Mouse (Mus musculus): ENCODE results near the gene Sfrp4. TPM values are rescaled to one million over a fixed set of nuclear protein-coding genes. Genes with fewer than 3 reads are reported as not detected.
"Not testable (repeated sequence)": the region's sequence is repeated elsewhere in the genome, so short reads cannot be mapped to it uniquely, and the experiment has no call there.

Gene Sfrp4
- 0.08 TPM in 1 of 2 replicates, not detected in the other for polyA plus RNA-seq (2014; fragmentation: Nextera tagmentation; extraction: Ambion mirVana)

- Histone ChIP-seq H3K4me1 (ENCODE audit: control insufficient read depth, insufficient read depth, low read length) (peaks cover 4% of the 10 kb centered on the region; the same call in 1 of the 2 replicates), H3K36me3 (ENCODE audit: control insufficient read depth, insufficient read depth, low read length) (no peaks in the 10 kb centered on the region), H3K4me3 (ENCODE audit: low read depth, low read length) (peak within 1 kb of the TSS; percentile 36), H3K27me3 (ENCODE audit: control insufficient read depth, insufficient read depth, low read length) (peaks cover 9% of the 10 kb centered on the region), H3K27ac (replicated peaks; ENCODE audit: low read depth, low read length) (no peak within 1 kb of the TSS), H3K4me2 (ENCODE audit: low read depth, severe bottlenecking) (peak within 1 kb of the TSS; percentile 74), H3K9me3 (ENCODE audit: control insufficient read depth, low read length) (no peaks in the 10 kb centered on the region), H3K9ac (ENCODE audit: low read length) (peak within 1 kb of the TSS; percentile 43)
- ATAC-seq (ENCODE audit: insufficient number of reproducible peaks, low FRiP score, low TSS enrichment, low read depth) (peak; percentile 69; the same call in 1 of the 2 replicates), DNase-seq (ENCODE audit: low spot score) (peak; percentile 66)
- WGBS, result 2% methylated on average over 25 of the region's 25 CpGs
Observed at GRCm38 (mm10) chr13:19622573-19623227, at the start of gene Sfrp4. TSS of gene Sfrp4 (plus strand) at chr13:19623104.

GRCm38 (mm10) chr13:19574723-19575122 lies 48.2 kb upstream of the Sfrp4 start:
- H3K4me3 ChIP-seq (ENCODE audit: low read depth, low read length); H3K9me3 ChIP-seq (ENCODE audit: control insufficient read depth, low read length); H3K36me3 ChIP-seq (ENCODE audit: control insufficient read depth, insufficient read depth, low read length); DNase-seq (ENCODE audit: low spot score); H3K4me2 ChIP-seq (ENCODE audit: low read depth, severe bottlenecking); H3K27me3 ChIP-seq (ENCODE audit: control insufficient read depth, insufficient read depth, low read length); H3K4me1 ChIP-seq (ENCODE audit: control insufficient read depth, insufficient read depth, low read length); ATAC-seq (ENCODE audit: insufficient number of reproducible peaks, low FRiP score, low TSS enrichment, low read depth); H3K27ac ChIP-seq (replicated peaks; ENCODE audit: low read depth, low read length); H3K9ac ChIP-seq (ENCODE audit: low read length): not testable (repeated sequence)
- 92% methylated on average over 2 of the region's 2 CpGs for whole genome bisulfite sequencing

GRCm38 (mm10) chr13:19575947-19576346 lies 47.0 kb upstream of the Sfrp4 start:
- Histone ChIP-seq H3K36me3 (ENCODE audit: control insufficient read depth, insufficient read depth, low read length) (no peaks in the 10 kb centered on the region), H3K4me2 (ENCODE audit: low read depth, severe bottlenecking) (no peak overlapping the region), H3K27me3 (ENCODE audit: control insufficient read depth, insufficient read depth, low read length) (no peaks in the 10 kb centered on the region), H3K9me3 (ENCODE audit: control insufficient read depth, low read length) (no peaks in the 10 kb centered on the region), H3K4me1 (ENCODE audit: control insufficient read depth, insufficient read depth, low read length) (no peaks in the 10 kb centered on the region), H3K4me3 (ENCODE audit: low read depth, low read length) (no peak overlapping the region), H3K27ac (replicated peaks; ENCODE audit: low read depth, low read length) (no peak overlapping the region), H3K9ac (ENCODE audit: low read length) (no peak overlapping the region)
- DNase-seq (ENCODE audit: low spot score) (no peak), ATAC-seq (ENCODE audit: insufficient number of reproducible peaks, low FRiP score, low TSS enrichment, low read depth) (no peak)
- WGBS, result 84% methylated on average over 3 of the region's 3 CpGs

GRCm38 (mm10) chr13:19590996-19591759 lies 31.7 kb upstream of the Sfrp4 start:
- ATAC-seq (ENCODE audit: insufficient number of reproducible peaks, low FRiP score, low TSS enrichment, low read depth), result no peak
- H3K4me2 ChIP-seq (ENCODE audit: low read depth, severe bottlenecking), result no peak overlapping the region
- no peak overlapping the region for H3K9ac ChIP-seq (ENCODE audit: low read length)
- WGBS, result 84% methylated on average over 3 of the region's 3 CpGs
- DNase-seq (ENCODE audit: low spot score), result no peak
- H3K4me1 ChIP-seq (ENCODE audit: control insufficient read depth, insufficient read depth, low read length), result no peaks in the 10 kb centered on the region
- no peak overlapping the region for H3K27ac ChIP-seq (replicated peaks; ENCODE audit: low read depth, low read length)
- no peak overlapping the region for H3K4me3 ChIP-seq (ENCODE audit: low read depth, low read length)
- no peaks in the 10 kb centered on the region for H3K36me3 ChIP-seq (ENCODE audit: control insufficient read depth, insufficient read depth, low read length)
- H3K27me3 ChIP-seq (ENCODE audit: control insufficient read depth, insufficient read depth, low read length), result no peaks in the 10 kb centered on the region
- no peaks in the 10 kb centered on the region for H3K9me3 ChIP-seq (ENCODE audit: control insufficient read depth, low read length)

GRCm38 (mm10) chr13:19595141-19595540 lies 27.8 kb upstream of the Sfrp4 start:
- DNase-seq (ENCODE audit: low spot score) (no peak), ATAC-seq (ENCODE audit: insufficient number of reproducible peaks, low FRiP score, low TSS enrichment, low read depth) (no peak)
- Histone ChIP-seq H3K4me1 (ENCODE audit: control insufficient read depth, insufficient read depth, low read length) (no peaks in the 10 kb centered on the region), H3K4me2 (ENCODE audit: low read depth, severe bottlenecking) (no peak overlapping the region), H3K9ac (ENCODE audit: low read length) (no peak overlapping the region), H3K27me3 (ENCODE audit: control insufficient read depth, insufficient read depth, low read length) (no peaks in the 10 kb centered on the region), H3K4me3 (ENCODE audit: low read depth, low read length) (no peak overlapping the region), H3K9me3 (ENCODE audit: control insufficient read depth, low read length) (no peaks in the 10 kb centered on the region), H3K27ac (replicated peaks; ENCODE audit: low read depth, low read length) (no peak overlapping the region), H3K36me3 (ENCODE audit: control insufficient read depth, insufficient read depth, low read length) (no peaks in the 10 kb centered on the region)
- WGBS, result 95% methylated on average over 1 of the region's 1 CpGs

GRCm38 (mm10) chr13:19599242-19599641 lies 23.7 kb upstream of the Sfrp4 start:
- Histone ChIP-seq H3K4me1 (ENCODE audit: control insufficient read depth, insufficient read depth, low read length) (no peaks in the 10 kb centered on the region), H3K27me3 (ENCODE audit: control insufficient read depth, insufficient read depth, low read length) (no peaks in the 10 kb centered on the region), H3K27ac (replicated peaks; ENCODE audit: low read depth, low read length) (no peak overlapping the region), H3K9me3 (ENCODE audit: control insufficient read depth, low read length) (no peaks in the 10 kb centered on the region), H3K9ac (ENCODE audit: low read length) (no peak overlapping the region), H3K36me3 (ENCODE audit: control insufficient read depth, insufficient read depth, low read length) (no peaks in the 10 kb centered on the region), H3K4me2 (ENCODE audit: low read depth, severe bottlenecking) (no peak overlapping the region), H3K4me3 (ENCODE audit: low read depth, low read length) (no peak overlapping the region)
- ATAC-seq (ENCODE audit: insufficient number of reproducible peaks, low FRiP score, low TSS enrichment, low read depth) (no peak), DNase-seq (ENCODE audit: low spot score) (no peak)
- WGBS, result 87% methylated on average over 6 of the region's 6 CpGs

- Histone ChIP-seq H3K27ac (replicated peaks; ENCODE audit: low read depth, low read length) (no peak overlapping the region), H3K27me3 (ENCODE audit: control insufficient read depth, insufficient read depth, low read length) (no peaks in the 10 kb centered on the region), H3K9me3 (ENCODE audit: control insufficient read depth, low read length) (no peaks in the 10 kb centered on the region), H3K4me3 (ENCODE audit: low read depth, low read length) (no peak overlapping the region), H3K4me2 (ENCODE audit: low read depth, severe bottlenecking) (no peak overlapping the region), H3K9ac (ENCODE audit: low read length) (no peak overlapping the region), H3K36me3 (ENCODE audit: control insufficient read depth, insufficient read depth, low read length) (no peaks in the 10 kb centered on the region), H3K4me1 (ENCODE audit: control insufficient read depth, insufficient read depth, low read length) (no peaks in the 10 kb centered on the region)
- WGBS, result 67% methylated on average over 1 of the region's 1 CpGs
- DNase-seq (ENCODE audit: low spot score), result no peak
- no peak for ATAC-seq (ENCODE audit: insufficient number of reproducible peaks, low FRiP score, low TSS enrichment, low read depth)
Observed at GRCm38 (mm10) chr13:19602531-19602930, 20.4 kb upstream of the Sfrp4 start.

GRCm38 (mm10) chr13:19603719-19604118 lies 19.2 kb upstream of the Sfrp4 start:
- no peaks in the 10 kb centered on the region for H3K9me3 ChIP-seq (ENCODE audit: control insufficient read depth, low read length)
- no peak overlapping the region for H3K9ac ChIP-seq (ENCODE audit: low read length)
- H3K27me3 ChIP-seq (ENCODE audit: control insufficient read depth, insufficient read depth, low read length), result no peaks in the 10 kb centered on the region
- no peak overlapping the region for H3K4me2 ChIP-seq (ENCODE audit: low read depth, severe bottlenecking)
- H3K36me3 ChIP-seq (ENCODE audit: control insufficient read depth, insufficient read depth, low read length), result no peaks in the 10 kb centered on the region
- WGBS, result 88% methylated on average over 1 of the region's 1 CpGs
- DNase-seq (ENCODE audit: low spot score) (no peak), ATAC-seq (ENCODE audit: insufficient number of reproducible peaks, low FRiP score, low TSS enrichment, low read depth) (no peak)
- H3K27ac ChIP-seq (replicated peaks; ENCODE audit: low read depth, low read length), result no peak overlapping the region
- H3K4me1 ChIP-seq (ENCODE audit: control insufficient read depth, insufficient read depth, low read length), result no peaks in the 10 kb centered on the region
- H3K4me3 ChIP-seq (ENCODE audit: low read depth, low read length), result no peak overlapping the region

All from limb, embryonic 11.5 days (tissue).